In the genomic region with DNA sequence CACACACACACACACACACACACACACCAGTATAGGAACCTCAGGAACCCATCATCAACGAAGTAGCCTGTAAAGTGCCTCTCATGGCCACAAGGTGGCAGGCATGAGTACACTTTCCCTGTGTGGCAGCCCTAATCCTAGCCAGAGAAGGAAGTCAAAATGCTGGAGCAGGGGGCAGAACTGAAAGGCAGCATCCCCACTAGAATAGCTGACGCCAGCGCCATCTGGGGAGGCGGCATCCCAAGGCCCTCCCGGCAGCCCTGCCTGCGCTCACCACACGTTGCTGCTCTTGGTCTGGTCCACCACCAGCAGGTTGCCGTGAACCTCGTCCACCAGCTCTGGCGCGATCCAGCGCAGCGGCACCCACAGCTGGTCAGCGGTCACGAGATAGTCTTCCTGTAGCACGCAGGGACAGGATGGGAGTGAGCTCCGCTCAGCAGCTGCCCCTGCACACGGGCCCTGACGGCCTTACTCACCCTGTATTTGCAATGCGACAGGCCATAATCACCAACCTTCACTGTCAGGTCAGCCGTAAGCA, we compare ENCODE assay signal across 8 mouse cellular contexts. TPM values are rescaled to one million over a fixed set of nuclear protein-coding genes. Genes with fewer than 3 reads are reported as not detected.
DNase-seq lines count a peak whose midpoint lies in the region; ATAC-seq and TF ChIP-seq lines count a peak whose summit lies in the region.

No protein-coding gene starts in this region.

- H3K4me3 ChIP-seq in bone marrow, adult 2 months (replicated peaks; ENCODE audit: control insufficient read depth, low read depth, low read length) = peak overlapping the region; percentile 51
- H3K4me3 ChIP-seq in embryonic facial prominence, embryonic 14.5 days (ENCODE audit: low read depth, low read length) = peak overlapping the region; percentile 27
- peak overlapping the region; percentile 51 for H3K4me3 ChIP-seq in heart, embryonic 10.5 days
- H3K4me3 ChIP-seq in kidney, embryonic 15.5 days (replicated peaks) = peak overlapping the region; percentile 39
- H3K4me3 ChIP-seq in limb, embryonic 15.5 days = peak overlapping the region; percentile 35

- peak; percentile 74 for DNase-seq in A20 (ENCODE audit: low read depth, low spot score)
- DNase-seq in embryonic facial prominence, embryonic 14.5 days (ENCODE audit: low spot score) = peak; percentile 90
- peak; percentile 92 for DNase-seq in heart, embryonic 10.5 days (ENCODE audit: low spot score)
- peak; percentile 44 to 71 for DNase-seq in monocyte, adult 2 months (ENCODE audit: low read depth in 1 of 2, low spot score in 2 of 2)
- DNase-seq in splenic B cell, adult 2 months (ENCODE audit: low read depth, low spot score) = peak; percentile 84

- TF ChIP-seq POLR2A in bone marrow, adult 2 months (IDR thresholded peaks at IDR 0.05; ENCODE audit: borderline replicate concordance, control insufficient read depth, low read depth, low read length) = 0 out of 2 replicates have a peak, but pooled peaks have one; percentile 7

- WGBS in bone marrow, adult 2 months = 16% methylated on average over 21 of the region's 21 CpGs
- 12% methylated on average over 21 of the region's 21 CpGs for whole genome bisulfite sequencing in embryonic facial prominence, embryonic 14.5 days
- 10% methylated on average over 21 of the region's 21 CpGs for WGBS in heart, embryonic 10.5 days
- 13% methylated on average over 21 of the region's 21 CpGs for WGBS in kidney, embryonic 15.5 days
- 17% methylated on average over 21 of the region's 21 CpGs for WGBS in limb, embryonic 15.5 days

- H3K9ac ChIP-seq in embryonic facial prominence, embryonic 14.5 days (ENCODE audit: low read depth, low read length) = peak overlapping the region; percentile 62
- H3K9ac ChIP-seq in kidney, embryonic 15.5 days = peak overlapping the region; percentile 52
- peak overlapping the region; percentile 8; the same call in 1 of the 2 replicates for H3K9ac ChIP-seq in limb, embryonic 15.5 days

- peak; percentile 76 for ATAC-seq in embryonic facial prominence, embryonic 14.5 days (ENCODE audit: low read depth)
- peak; percentile 57; the same call in 1 of the 2 replicates for ATAC-seq in kidney, embryonic 15.5 days (replicated peaks; ENCODE audit: low FRiP score)
- ATAC-seq in limb, embryonic 15.5 days (ENCODE audit: insufficient number of reproducible peaks, low FRiP score, low TSS enrichment, low read depth) = peak; percentile 57; the same call in 1 of the 2 replicates

- H3K4me1 ChIP-seq in bone marrow, adult 2 months (ENCODE audit: control insufficient read depth, insufficient read depth, low read length) = no peaks in the 10 kb centered on the region
- 0 out of 2 replicates have a peak, but pooled peaks cover 3% of the 10 kb centered on the region for H3K4me1 ChIP-seq in embryonic facial prominence, embryonic 14.5 days (ENCODE audit: control insufficient read depth, insufficient read depth, low read length)
- peaks cover 61% of the 10 kb centered on the region for H3K4me1 ChIP-seq in heart, embryonic 10.5 days
- peaks cover 23% of the 10 kb centered on the region for H3K4me1 ChIP-seq in kidney, embryonic 15.5 days
- peaks cover 16% of the 10 kb centered on the region for H3K4me1 ChIP-seq in limb, embryonic 15.5 days

- peak overlapping the region; percentile 19; the same call in 1 of the 2 replicates for H3K27ac ChIP-seq in bone marrow, adult 2 months (ENCODE audit: control insufficient read depth, insufficient read depth, low read depth, low read length, poor library complexity)
- H3K27ac ChIP-seq in embryonic facial prominence, embryonic 14.5 days (replicated peaks; ENCODE audit: low read depth, low read length) = no peak overlapping the region
- H3K27ac ChIP-seq in heart, embryonic 10.5 days = peak overlapping the region; percentile 81
- no peak overlapping the region for H3K27ac ChIP-seq in kidney, embryonic 15.5 days
- H3K27ac ChIP-seq in limb, embryonic 15.5 days = no peak overlapping the region

- no peaks in the 10 kb centered on the region for H3K27me3 ChIP-seq in embryonic facial prominence, embryonic 14.5 days (replicated peaks; ENCODE audit: control insufficient read depth, insufficient read depth, low read length)
- peaks cover 70% of the 10 kb centered on the region for H3K27me3 ChIP-seq in heart, embryonic 10.5 days (ENCODE audit: insufficient read depth, poor library complexity, severe bottlenecking)
- peaks cover 21% of the 10 kb centered on the region for H3K27me3 ChIP-seq in kidney, embryonic 15.5 days
- peaks cover 11% of the 10 kb centered on the region for H3K27me3 ChIP-seq in limb, embryonic 15.5 days
- H3K27me3 ChIP-seq in splenic B cell, adult 2 months (ENCODE audit: control insufficient read depth, insufficient read depth, low read length, poor library complexity, severe bottlenecking) = no peaks in the 10 kb centered on the region

- TF ChIP-seq CTCF in bone marrow, adult 2 months (IDR thresholded peaks at IDR 0.05; ENCODE audit: control insufficient read depth, insufficient read depth, low read length) = peak; percentile 87

- no peaks in the 10 kb centered on the region for H3K9me3 ChIP-seq in embryonic facial prominence, embryonic 14.5 days (ENCODE audit: control insufficient read depth, low read length)
- no peaks in the 10 kb centered on the region for H3K9me3 ChIP-seq in heart, embryonic 10.5 days
- H3K9me3 ChIP-seq in kidney, embryonic 15.5 days (replicated peaks) = no peaks in the 10 kb centered on the region
- no peaks in the 10 kb centered on the region for H3K9me3 ChIP-seq in limb, embryonic 15.5 days

- H3K36me3 ChIP-seq in embryonic facial prominence, embryonic 14.5 days (ENCODE audit: control insufficient read depth, insufficient read depth, low read length) = no peaks in the 10 kb centered on the region
- no peaks in the 10 kb centered on the region for H3K36me3 ChIP-seq in heart, embryonic 10.5 days
- H3K36me3 ChIP-seq in kidney, embryonic 15.5 days = no peaks in the 10 kb centered on the region
- H3K36me3 ChIP-seq in limb, embryonic 15.5 days = no peaks in the 10 kb centered on the region
- H3K36me3 ChIP-seq in splenic B cell, adult 2 months (ENCODE audit: control insufficient read depth, insufficient read depth, low read length, poor library complexity, severe bottlenecking) = no peaks in the 10 kb centered on the region

- H3K4me2 ChIP-seq in embryonic facial prominence, embryonic 14.5 days (ENCODE audit: low read depth, low read length) = peak overlapping the region; percentile 63
- peak overlapping the region; percentile 84 for H3K4me2 ChIP-seq in kidney, embryonic 15.5 days
- peak overlapping the region; percentile 57 for H3K4me2 ChIP-seq in limb, embryonic 15.5 days

RNA-seq across cellular contexts. Expression of a gene that starts 33.7 kb away (rescaled TPM):
- polyA plus RNA-seq in bone marrow, adult 2 months (2011; ENCODE audit: insufficient read depth, insufficient read length, low replicate concordance, missing spikeins) = 8.4 and 15.7 TPM in 2 replicates
- polyA plus RNA-seq in embryonic facial prominence, embryonic 14.5 days (2014; fragmentation: Nextera tagmentation; extraction: Ambion mirVana) = 8.7 and 10.8 TPM in 2 replicates
- 0.51 and 0.58 TPM in 2 replicates for polyA plus RNA-seq in heart, embryonic 10.5 days (2016; fragmentation: Nextera tagmentation; extraction: Ambion mirVana)
- polyA plus RNA-seq in kidney, embryonic 15.5 days (2015; fragmentation: Nextera tagmentation; extraction: Ambion mirVana) = 2.4 and 3.2 TPM in 2 replicates
- polyA plus RNA-seq in limb, embryonic 15.5 days (2015; fragmentation: Nextera tagmentation; extraction: Ambion mirVana) = 6.1 and 7.1 TPM in 2 replicates

Comparison
In these comparisons a context has a peak if more than half of its experiments do, and no peak if none do; other contexts are left out.
1. H3K27ac ChIP-seq: peak in bone marrow, adult 2 months (single experiment) and heart, embryonic 10.5 days (single experiment); none in embryonic facial prominence, embryonic 14.5 days (single experiment), kidney, embryonic 15.5 days (single experiment) and limb, embryonic 15.5 days (single experiment).
2. H3K9ac ChIP-seq: peak in every context shown above with its lines; median percentile 62 in embryonic facial prominence, embryonic 14.5 days; 52 in kidney, embryonic 15.5 days; 8 in limb, embryonic 15.5 days.
3. Peak in every context shown above with its lines, with median percentiles within 50 percentile points of each other: DNase-seq, H3K4me3 ChIP-seq, ATAC-seq and H3K4me2 ChIP-seq.